Mouse (Mus musculus) common myeloid progenitor, adult 5-6 weeks (primary cell): ENCODE results near the gene Olfr1380. TPM values are rescaled to one million over a fixed set of nuclear protein-coding genes. Genes with fewer than 3 reads are reported as not detected.
"Not testable (repeated sequence)": the region's sequence is repeated elsewhere in the genome, so short reads cannot be mapped to it uniquely, and the experiment has no call there.

Experiments
- ATAC-seq: replicated peaks from 2 replicates; pipeline ENCODE4 v1.8.0; 2016; ENCODE audit warnings: low read depth, mild to moderate bottlenecking, moderate TSS enrichment, inconsistent platforms; ENCODE audit not compliant: poor library complexity, severe bottlenecking
- total RNA-seq: library from RNA; stranded (forward); fragments of 200-1000, 187-1606 nt; gene quantifications from 2 replicates; pipeline ENCODE4 v1.2.3, GENCODE M21; 2017

Olfr1380 gene
- not detected in 2 replicates for total RNA-seq

GRCm38 (mm10) chr11:49556578-49556977, at the start of gene Olfr1380:
Gene Olfr1380 (plus strand): TSS chr11:49556878.
- not testable (repeated sequence) for ATAC-seq

GRCm38 (mm10) chr11:49518086-49518485, 38.6 kb upstream of the Olfr1380 start:
- ATAC-seq, result no peak

GRCm38 (mm10) chr11:49519348-49519747, 37.3 kb upstream of the Olfr1380 start, which contains the start of gene Olfr1383:
Gene Olfr1383 (plus strand): TSS chr11:49519648.
- no peak for ATAC-seq

GRCm38 (mm10) chr11:49527947-49528346, 28.7 kb upstream of the Olfr1380 start, which contains the start of gene Olfr1382:
Gene Olfr1382 (plus strand): TSS chr11:49528247.
- no peak for ATAC-seq

- ATAC-seq, result no peak
Observed at GRCm38 (mm10) chr11:49532761-49533160, 23.9 kb upstream of the Olfr1380 start.

- ATAC-seq, result peak; percentile 74; the same call in 1 of the 2 replicates
Observed at GRCm38 (mm10) chr11:49536631-49537030, 20.0 kb upstream of the Olfr1380 start.

- not testable (repeated sequence) for ATAC-seq
Observed at GRCm38 (mm10) chr11:49543149-49543548, 13.5 kb upstream of the Olfr1380 start, which contains the start of gene Olfr1381. Gene Olfr1381 (plus strand): TSS chr11:49543449.

GRCm38 (mm10) chr11:49554033-49554432, 2.6 kb upstream of the Olfr1380 start:
- peak; percentile 69; the same call in 1 of the 2 replicates for ATAC-seq

- not testable (repeated sequence) for ATAC-seq
Observed at GRCm38 (mm10) chr11:49575054-49575453, 18.4 kb downstream of the Olfr1380 start.

GRCm38 (mm10) chr11:49580452-49580851, 23.8 kb downstream of the Olfr1380 start:
- ATAC-seq, result peak; percentile 80

GRCm38 (mm10) chr11:49590213-49590612, 33.5 kb downstream of the Olfr1380 start:
- no peak for ATAC-seq

- 0 out of 2 replicates have a peak, but pooled peaks have one; percentile 45 for ATAC-seq
Observed at GRCm38 (mm10) chr11:49597149-49597548, 40.5 kb downstream of the Olfr1380 start.

GRCm38 (mm10) chr11:49608306-49608705, 51.6 kb downstream of the Olfr1380 start:
- ATAC-seq, result not testable (repeated sequence)

- ATAC-seq, result peak; percentile 34
Observed at GRCm38 (mm10) chr11:49608938-49609867, 52.5 kb downstream of the Olfr1380 start, which contains the start of gene Flt4. Gene Flt4 (plus strand): TSS chr11:49609263.

GRCm38 (mm10) chr11:49609868-49610824, 53.5 kb downstream of the Olfr1380 start:
- ATAC-seq, result peak; percentile 40

- ATAC-seq, result not testable (repeated sequence)
Observed at GRCm38 (mm10) chr11:49611349-49611748, 54.7 kb downstream of the Olfr1380 start.

- no peak for ATAC-seq
Observed at GRCm38 (mm10) chr11:49612154-49612553, 55.5 kb downstream of the Olfr1380 start.

GRCm38 (mm10) chr11:49613349-49613748, 56.7 kb downstream of the Olfr1380 start:
- peak; percentile 53 for ATAC-seq
